Mouse (Mus musculus): ENCODE results near the gene Vat1. TPM values are rescaled to one million over a fixed set of nuclear protein-coding genes. Genes with fewer than 3 reads are reported as not detected.

Vat1 gene
- polyA plus RNA-seq, 1 experiment from 2014 or later: 17.2 TPM

DNA sequence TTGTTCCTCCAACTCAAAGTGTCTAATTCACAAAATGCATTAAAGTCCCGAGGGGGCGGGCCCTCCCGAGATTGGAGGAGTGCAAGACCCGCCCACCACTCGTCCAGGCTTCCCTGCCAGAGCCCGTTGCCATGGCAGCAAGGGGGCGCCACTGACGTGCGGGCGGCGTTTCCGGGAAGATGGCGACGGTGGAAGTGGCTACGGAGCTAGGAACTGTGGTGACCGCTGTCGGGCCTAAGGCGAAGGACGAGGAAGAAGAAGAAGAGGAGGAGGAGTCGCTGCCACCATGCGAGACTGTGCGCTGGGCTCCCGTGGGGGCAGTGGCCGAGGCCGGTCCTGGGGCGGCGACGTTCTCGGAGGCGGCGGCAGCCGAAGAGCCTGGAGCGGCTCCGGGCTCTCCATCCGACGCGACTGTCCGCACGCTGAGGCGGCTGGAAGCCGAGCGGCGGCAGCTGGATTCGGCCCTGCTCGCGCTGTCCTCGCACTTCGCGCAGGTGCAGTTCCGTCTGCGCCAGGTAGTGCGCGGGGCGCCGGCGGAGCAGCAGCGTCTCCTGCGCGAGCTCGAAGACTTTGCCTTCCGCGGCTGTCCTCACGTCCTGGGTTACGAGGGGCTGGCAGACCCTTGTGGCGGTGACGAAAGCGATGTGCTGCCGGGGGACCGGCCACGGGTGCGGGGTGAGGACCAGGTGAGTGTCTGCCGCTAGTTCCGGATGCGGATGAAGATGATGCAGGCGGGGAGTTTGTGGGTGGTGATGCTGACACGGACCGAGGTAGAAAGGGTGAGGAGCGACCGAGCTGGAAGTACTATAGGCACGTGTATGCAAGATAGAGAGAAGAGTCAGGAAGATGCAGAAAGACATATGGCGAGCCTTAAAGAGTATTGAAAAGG lies 40.9 kb downstream of the Vat1 start, which contains the start of the genes Rundc1 and Ptges3l:
Rundc1 (plus strand) TSS at position 161 of the 889 bp plus-strand sequence.
Ptges3l (minus strand) TSS at position 409 of the 889 bp plus-strand sequence.
- Histone ChIP-seq H3K27ac (peak within 1 kb of the TSS; percentile 82), H3K4me1 (peaks cover 28% of the 10 kb centered on the region), H3K27me3 (ENCODE audit: low read depth, poor library complexity, severe bottlenecking) (no peaks in the 10 kb centered on the region), H3K9me3 (replicated peaks) (no peaks in the 10 kb centered on the region), H3K4me3 (peak within 1 kb of the TSS; percentile 89), H3K36me3 (peaks cover 13% of the 10 kb centered on the region)
- peak; percentile 100 for DNase-seq (ENCODE audit: low spot score)
- under 1% methylated on average over 81 of the region's 81 CpGs for WGBS

DNA sequence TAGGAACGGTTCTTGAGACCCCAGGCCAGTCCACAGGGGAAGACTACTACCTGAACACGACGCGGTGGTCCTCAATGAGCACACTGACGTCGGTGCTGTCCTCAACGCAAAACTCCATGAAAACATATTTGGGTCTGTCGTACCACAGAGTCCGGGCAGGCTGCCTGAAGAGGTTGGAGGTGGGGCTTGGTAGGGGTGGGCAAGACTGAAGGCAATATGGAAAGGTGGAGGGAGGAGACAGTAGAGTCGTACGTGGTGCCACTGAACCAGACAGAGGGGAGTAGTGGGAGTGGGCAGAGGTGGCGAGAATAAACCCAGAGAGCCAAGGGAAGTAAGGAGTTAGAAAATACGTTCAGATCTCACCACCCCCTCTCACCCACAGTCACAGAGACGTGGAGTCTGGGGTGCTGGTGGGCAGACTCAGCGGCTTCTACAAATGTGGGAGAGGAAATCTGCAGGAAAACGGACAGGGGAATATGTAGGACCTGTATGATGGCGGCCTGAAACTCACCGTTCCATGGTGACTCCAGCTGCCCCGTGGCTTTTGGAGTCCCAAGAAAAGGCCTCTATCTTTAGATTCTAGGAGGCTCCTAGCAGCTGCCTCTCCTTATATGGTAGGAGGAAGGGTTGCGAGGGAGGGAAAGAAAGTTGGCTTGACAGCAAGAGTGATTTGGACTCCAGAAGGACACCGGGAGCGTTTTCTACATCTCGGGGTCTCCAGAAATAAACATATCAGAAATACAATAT lies 41.8 kb downstream of the Vat1 start, which contains the start of gene Gm27029:
Gm27029 (minus strand) TSS at position 692 of the 747 bp plus-strand sequence.
- no peaks in the 10 kb centered on the region for H3K27me3 ChIP-seq (ENCODE audit: low read depth, poor library complexity, severe bottlenecking)
- DNase-seq (ENCODE audit: low spot score): peak; percentile 39
- peak within 1 kb of the TSS; percentile 82 for H3K27ac ChIP-seq
- peak within 1 kb of the TSS; percentile 89 for H3K4me3 ChIP-seq
- 6% methylated on average over 23 of the region's 23 CpGs for WGBS
- no peaks in the 10 kb centered on the region for H3K9me3 ChIP-seq (replicated peaks)
- H3K36me3 ChIP-seq: peaks cover 4% of the 10 kb centered on the region
- H3K4me1 ChIP-seq: peaks cover 28% of the 10 kb centered on the region

DNA sequence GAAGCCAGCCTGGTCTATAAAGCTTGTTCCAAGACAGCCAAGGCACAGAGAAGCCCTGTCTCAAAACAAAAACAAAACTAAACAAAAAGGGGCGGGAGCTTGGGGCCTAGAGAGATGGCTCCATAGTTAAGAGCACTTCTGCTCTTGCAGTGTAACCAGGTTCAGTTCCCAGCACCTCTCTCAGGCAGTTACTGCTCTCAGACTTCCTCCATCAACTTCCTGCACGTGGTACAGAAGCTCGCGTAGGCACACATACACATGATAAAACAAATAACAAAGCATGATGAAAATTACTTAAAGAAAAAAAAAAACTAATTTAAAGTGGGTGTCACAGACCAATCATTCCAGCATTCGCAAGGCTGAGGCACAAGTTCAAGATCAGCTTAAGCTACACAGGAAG lies 45.9 kb downstream of the Vat1 start:
- no peak for DNase-seq (ENCODE audit: low spot score)
- whole genome bisulfite sequencing: 89% methylated on average over 5 of the region's 5 CpGs
- H3K27ac ChIP-seq: no peak overlapping the region

DNA sequence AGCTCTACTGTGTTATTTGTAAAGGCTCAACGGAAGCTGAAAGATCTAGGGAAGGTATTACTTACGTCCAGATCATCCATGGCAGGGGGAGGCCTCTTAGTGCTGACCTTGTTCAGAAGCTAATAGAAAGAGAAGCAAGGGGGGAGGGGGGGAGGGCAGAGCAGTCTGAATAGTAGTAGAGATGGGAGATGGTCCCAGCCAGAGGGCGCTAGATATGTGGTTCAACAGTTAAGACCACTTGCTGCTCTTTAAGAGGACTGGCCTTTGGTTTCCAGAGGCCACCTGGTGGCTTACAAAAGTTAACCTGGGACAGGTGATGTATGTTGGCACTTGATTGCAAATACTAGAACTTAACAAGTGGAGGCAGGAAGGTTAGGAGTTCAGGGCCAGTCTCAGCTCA lies 46.4 kb downstream of the Vat1 start:
- H3K27me3 ChIP-seq (ENCODE audit: low read depth, poor library complexity, severe bottlenecking): no peaks in the 10 kb centered on the region
- DNase-seq (ENCODE audit: low spot score): no peak
- 0 out of 2 replicates have a peak, but pooled peaks cover 1% of the 10 kb centered on the region for H3K36me3 ChIP-seq
- H3K4me1 ChIP-seq: peaks cover 19% of the 10 kb centered on the region
- no peaks in the 10 kb centered on the region for H3K9me3 ChIP-seq (replicated peaks)
- H3K4me3 ChIP-seq: no peak overlapping the region
- H3K27ac ChIP-seq: no peak overlapping the region
- WGBS: 27% methylated on average over 3 of the region's 3 CpGs

More for the DNA sequence above, 45.9 kb downstream of the Vat1 start:
- Histone ChIP-seq H3K36me3 (no peaks in the 10 kb centered on the region), H3K9me3 (replicated peaks) (no peaks in the 10 kb centered on the region), H3K4me1 (peaks cover 20% of the 10 kb centered on the region), H3K4me3 (no peak overlapping the region), H3K27me3 (ENCODE audit: low read depth, poor library complexity, severe bottlenecking) (no peaks in the 10 kb centered on the region)

DNA sequence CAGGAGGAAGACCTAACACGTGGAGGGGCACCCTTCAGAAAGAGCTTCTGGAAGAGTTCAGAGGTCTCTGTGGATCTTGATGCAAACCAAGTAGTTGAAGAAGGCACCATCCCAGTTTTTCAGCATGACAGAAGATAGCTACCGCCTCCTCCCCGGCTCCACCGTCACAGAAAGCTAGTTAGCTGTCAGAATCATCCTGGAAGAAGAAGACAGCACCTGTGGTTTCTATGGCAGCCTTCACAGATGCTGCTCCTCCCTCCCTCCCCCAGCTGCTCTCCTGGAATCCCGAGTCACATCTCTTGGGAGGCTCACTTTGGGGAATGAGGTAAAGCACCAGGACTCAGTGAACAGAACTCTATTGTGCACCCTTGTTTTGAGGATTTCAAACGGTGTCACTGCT lies 47.0 kb downstream of the Vat1 start:
- Histone ChIP-seq H3K4me1 (peaks cover 13% of the 10 kb centered on the region), H3K9me3 (replicated peaks) (no peaks in the 10 kb centered on the region), H3K4me3 (no peak overlapping the region), H3K27ac (no peak overlapping the region), H3K36me3 (peaks cover 6% of the 10 kb centered on the region), H3K27me3 (ENCODE audit: low read depth, poor library complexity, severe bottlenecking) (no peaks in the 10 kb centered on the region)
- 50% methylated on average over 6 of the region's 6 CpGs for WGBS
- DNase-seq (ENCODE audit: low spot score): no peak

DNA sequence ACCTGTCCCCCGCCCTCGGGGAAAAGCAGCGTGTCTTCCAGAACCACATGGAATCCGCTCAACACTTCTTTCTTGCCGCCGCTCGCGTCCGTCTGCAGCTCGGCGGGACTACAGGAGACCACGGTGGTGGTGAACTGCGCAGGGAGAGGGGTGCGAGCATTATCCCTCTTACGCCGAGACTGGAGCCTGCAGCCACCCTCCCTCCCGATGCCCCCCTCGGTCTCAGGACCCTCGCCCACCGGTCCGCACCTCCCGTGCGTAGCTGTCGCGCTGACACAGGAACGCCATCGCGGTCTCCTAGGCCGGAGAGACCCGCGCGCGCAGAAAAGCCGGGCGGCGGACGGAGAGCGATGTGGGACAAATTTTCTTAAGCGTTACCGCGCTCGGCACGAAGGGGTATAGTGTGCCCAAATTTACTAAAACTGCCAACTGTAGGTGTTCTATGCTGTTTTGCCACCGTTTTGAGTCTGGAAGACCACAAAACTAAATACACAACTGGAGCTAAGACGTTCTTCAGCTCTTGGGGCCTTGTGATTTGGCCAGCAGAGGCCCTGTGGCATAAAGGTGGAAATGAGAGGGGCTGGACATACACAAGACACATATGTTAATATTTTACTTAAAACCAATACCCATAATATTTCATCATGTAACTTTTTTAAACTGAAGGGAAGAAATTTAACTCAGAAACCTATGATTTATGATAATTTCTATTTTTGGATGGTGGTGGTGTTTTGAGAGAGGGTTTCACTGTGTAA lies 48.8 kb downstream of the Vat1 start, which contains the start of gene Aarsd1:
Aarsd1 (minus strand) TSS at position 515 of the 755 bp plus-strand sequence.
- under 1% methylated on average over 45 of the region's 45 CpGs for WGBS
- Histone ChIP-seq H3K9me3 (replicated peaks) (no peaks in the 10 kb centered on the region), H3K27me3 (ENCODE audit: low read depth, poor library complexity, severe bottlenecking) (no peaks in the 10 kb centered on the region), H3K27ac (peak within 1 kb of the TSS; percentile 93), H3K36me3 (peaks cover 23% of the 10 kb centered on the region), H3K4me3 (peak within 1 kb of the TSS; percentile 91), H3K4me1 (peaks cover 9% of the 10 kb centered on the region)
- peak; percentile 93 for DNase-seq (ENCODE audit: low spot score)

DNA sequence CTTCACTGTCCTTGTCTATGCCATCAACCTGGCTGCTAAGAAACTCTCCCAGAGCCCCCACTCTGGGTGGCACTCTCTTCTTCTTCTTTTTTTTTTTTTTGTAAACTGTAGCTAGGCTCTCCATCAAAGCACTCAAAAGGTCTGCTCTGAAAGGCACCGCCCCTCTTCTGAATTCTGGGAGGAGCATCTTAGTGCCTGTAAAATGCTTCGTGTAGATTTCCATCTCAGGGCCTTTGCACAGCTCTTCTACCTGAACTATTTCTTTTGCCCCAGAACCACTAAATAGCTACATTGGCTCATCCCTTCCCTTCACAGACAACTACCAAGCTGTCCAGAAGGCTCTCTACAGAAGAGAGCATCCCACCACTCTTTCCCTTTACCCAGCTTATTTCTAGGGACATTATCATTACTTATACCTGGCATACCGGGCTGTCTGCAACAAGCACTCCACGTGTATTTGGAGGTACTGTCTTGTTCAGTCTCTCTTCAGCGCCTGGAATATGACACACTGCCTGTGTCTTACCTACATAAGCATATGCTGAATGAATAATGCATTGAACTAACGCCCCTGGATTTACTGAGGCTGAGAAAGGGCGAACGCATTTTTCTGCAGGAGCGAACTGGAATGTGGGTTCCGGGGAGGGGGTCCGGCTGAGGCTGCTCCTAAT lies 49.5 kb downstream of the Vat1 start:
- Histone ChIP-seq H3K9me3 (replicated peaks) (no peaks in the 10 kb centered on the region), H3K36me3 (peaks cover 30% of the 10 kb centered on the region)
- no peak for DNase-seq (ENCODE audit: low spot score)

DNA sequence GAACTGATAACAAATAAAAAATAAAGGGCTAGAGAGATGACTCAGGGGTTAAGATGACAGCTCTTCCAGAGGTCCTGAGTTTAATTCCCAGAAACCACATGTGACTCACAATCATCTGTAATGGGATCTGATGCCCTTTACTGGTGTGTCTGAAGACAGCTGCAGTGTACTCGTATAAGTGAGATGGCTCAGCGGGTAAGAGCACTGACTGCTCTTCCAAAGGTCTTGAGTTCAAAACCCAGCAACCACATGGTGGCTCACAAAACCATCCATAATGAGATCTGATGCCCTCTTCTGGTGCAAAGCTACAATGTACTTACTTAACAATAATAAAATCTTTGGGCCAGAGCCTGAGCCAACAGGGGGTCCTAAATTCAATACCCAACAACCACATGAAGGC lies 50.7 kb downstream of the Vat1 start:
- Histone ChIP-seq H3K4me3 (no peak overlapping the region), H3K9me3 (replicated peaks) (no peaks in the 10 kb centered on the region), H3K27me3 (ENCODE audit: low read depth, poor library complexity, severe bottlenecking) (no peaks in the 10 kb centered on the region), H3K36me3 (peaks cover 43% of the 10 kb centered on the region), H3K27ac (no peak overlapping the region), H3K4me1 (peaks cover 9% of the 10 kb centered on the region)
- DNase-seq (ENCODE audit: low spot score): no peak
- WGBS: 93% methylated on average over 2 of the region's 2 CpGs

More for the DNA sequence above, 49.5 kb downstream of the Vat1 start:
- peak overlapping the region; percentile 91 for H3K4me3 ChIP-seq
- H3K4me1 ChIP-seq: peaks cover 9% of the 10 kb centered on the region
- H3K27me3 ChIP-seq (ENCODE audit: low read depth, poor library complexity, severe bottlenecking): no peaks in the 10 kb centered on the region
- peak overlapping the region; percentile 93 for H3K27ac ChIP-seq
- WGBS: 2% methylated on average over 11 of the region's 11 CpGs

Small RNA genes lying within 50 kb of the gene (microRNA-seq; reads per million reads assigned to microRNA genes)
- gene Mir6929: not detected

Other genes with a start within 250 kb of the Vat1 start
- 10.1 and 13.6 TPM in 2 replicates for gene Ezh1, start 239.8 kb downstream of the Vat1 start, polyA plus RNA-seq (2016; fragmentation: Nextera tagmentation; extraction: Ambion mirVana)
- 54.2 and 61.5 TPM in 2 replicates for gene Ramp2, start 220.2 kb downstream of the Vat1 start, polyA plus RNA-seq (2016; fragmentation: Nextera tagmentation; extraction: Ambion mirVana)
- 118 and 127 TPM in 2 replicates for gene Vps25, start 212.5 kb downstream of the Vat1 start, polyA plus RNA-seq (2016; fragmentation: Nextera tagmentation; extraction: Ambion mirVana)
- gene Wnk4, start 205.7 kb downstream of the Vat1 start, polyA plus RNA-seq (2016; fragmentation: Nextera tagmentation; extraction: Ambion mirVana): 4.7 and 6.2 TPM in 2 replicates
- 1.1 TPM in 2 replicates for gene Cntd1, start 187.2 kb downstream of the Vat1 start, polyA plus RNA-seq (2016; fragmentation: Nextera tagmentation; extraction: Ambion mirVana)
- 187 and 192 TPM in 2 replicates for gene Coa3, start 187.1 kb downstream of the Vat1 start, polyA plus RNA-seq (2016; fragmentation: Nextera tagmentation; extraction: Ambion mirVana)
- gene Becn1, start 163.9 kb downstream of the Vat1 start, polyA plus RNA-seq (2016; fragmentation: Nextera tagmentation; extraction: Ambion mirVana): 148 TPM in 2 replicates
- 210 and 214 TPM in 2 replicates for gene Psme3, start 150.0 kb downstream of the Vat1 start, polyA plus RNA-seq (2016; fragmentation: Nextera tagmentation; extraction: Ambion mirVana)
- 2.7 and 2.8 TPM in 2 replicates for gene Aoc2, start 141.2 kb downstream of the Vat1 start, polyA plus RNA-seq (2016; fragmentation: Nextera tagmentation; extraction: Ambion mirVana)
- 0.03 TPM in 1 of 2 replicates, not detected in the other for gene Aoc3, start 135.6 kb downstream of the Vat1 start, polyA plus RNA-seq (2016; fragmentation: Nextera tagmentation; extraction: Ambion mirVana)
- gene G6pc, start 98.7 kb downstream of the Vat1 start, polyA plus RNA-seq (2016; fragmentation: Nextera tagmentation; extraction: Ambion mirVana): not detected in 2 replicates
- 106 and 111 TPM in 2 replicates for gene Aarsd1, start 48.6 kb downstream of the Vat1 start, polyA plus RNA-seq (2016; fragmentation: Nextera tagmentation; extraction: Ambion mirVana)
- gene Gm27029, start 41.4 kb downstream of the Vat1 start, polyA plus RNA-seq (2016; fragmentation: Nextera tagmentation; extraction: Ambion mirVana): 9.9 and 15.0 TPM in 2 replicates
- gene Rundc1, start 41.1 kb downstream of the Vat1 start, polyA plus RNA-seq (2016; fragmentation: Nextera tagmentation; extraction: Ambion mirVana): 16.8 and 19.6 TPM in 2 replicates
- gene Ptges3l, start 40.9 kb downstream of the Vat1 start, polyA plus RNA-seq (2016; fragmentation: Nextera tagmentation; extraction: Ambion mirVana): 4.0 and 4.7 TPM in 2 replicates
- gene Rpl27, start 23.9 kb downstream of the Vat1 start, polyA plus RNA-seq (2016; fragmentation: Nextera tagmentation; extraction: Ambion mirVana): 448 and 536 TPM in 2 replicates
- gene Ifi35, start 17.8 kb downstream of the Vat1 start, polyA plus RNA-seq (2016; fragmentation: Nextera tagmentation; extraction: Ambion mirVana): 2.3 and 3.1 TPM in 2 replicates
- gene Rnd2, start 1.2 kb downstream of the Vat1 start, polyA plus RNA-seq (2016; fragmentation: Nextera tagmentation; extraction: Ambion mirVana): 5.0 and 6.3 TPM in 2 replicates
- 22.2 and 22.6 TPM in 2 replicates for gene Brca1, start 85.7 kb upstream of the Vat1 start, polyA plus RNA-seq (2016; fragmentation: Nextera tagmentation; extraction: Ambion mirVana)
- gene Nbr1, start 85.9 kb upstream of the Vat1 start, polyA plus RNA-seq (2016; fragmentation: Nextera tagmentation; extraction: Ambion mirVana): 51.7 and 73.2 TPM in 2 replicates
- 1.1 and 1.8 TPM in 2 replicates for gene Tmem106a, start 116.0 kb upstream of the Vat1 start, polyA plus RNA-seq (2016; fragmentation: Nextera tagmentation; extraction: Ambion mirVana)
- not detected in 2 replicates for gene Gm11634, start 133.0 kb upstream of the Vat1 start, polyA plus RNA-seq (2016; fragmentation: Nextera tagmentation; extraction: Ambion mirVana)
- gene Rdm1, start 161.0 kb upstream of the Vat1 start, polyA plus RNA-seq (2016; fragmentation: Nextera tagmentation; extraction: Ambion mirVana): 18.7 and 22.3 TPM in 2 replicates
- gene Arl4d, start 199.3 kb upstream of the Vat1 start, polyA plus RNA-seq (2016; fragmentation: Nextera tagmentation; extraction: Ambion mirVana): 1.9 and 2.4 TPM in 2 replicates

Measured in limb, embryonic 10.5 days (tissue).